Mouse (Mus musculus) limb, embryonic 11.5 days (tissue): ENCODE results near the gene Kif3a. TPM values are rescaled to one million over a fixed set of nuclear protein-coding genes. Genes with fewer than 3 reads are reported as not detected.

ENCODE experiments used
- ATAC-seq: fragments of 200-750 bp; cut with Nextera tagmentation; 2 replicates; pipeline ENCODE4 v1.8.0; 2017; ENCODE audit warnings: low read depth; ENCODE audit not compliant: insufficient number of reproducible peaks, low FRiP score, low TSS enrichment
- DNase-seq: peaks from one replicate; pipeline ENCODE4 v3.0.0-alpha.2; 2015; ENCODE audit warnings: low spot score
- H3K27ac ChIP-seq: fragments of 300-500 bp; sonication (generic); replicated peaks from 2 replicates; pipeline ENCODE4 v1.5.1; 2014; ENCODE audit warnings: low read depth, mild to moderate bottlenecking, low read length
- H3K27me3 ChIP-seq: fragments of 300-500 bp; sonication (generic); 2 replicates; pipeline ENCODE4 v1.6.1; 2014; ENCODE audit warnings: mild to moderate bottlenecking, low read length, mixed read lengths; ENCODE audit not compliant: control insufficient read depth, insufficient read depth
- H3K36me3 ChIP-seq: fragments of 300-500 bp; sonication (generic); 2 replicates; pipeline ENCODE4 v1.6.1; 2014; ENCODE audit warnings: mild to moderate bottlenecking, low read length, moderate library complexity, mixed read lengths; ENCODE audit not compliant: control insufficient read depth, insufficient read depth
- H3K4me1 ChIP-seq: fragments of 300-500 bp; sonication (generic); 2 replicates; pipeline ENCODE4 v1.6.1; 2014; ENCODE audit warnings: low read length, mixed read lengths; ENCODE audit not compliant: control insufficient read depth, insufficient read depth
- H3K4me2 ChIP-seq: fragments of 300-500 bp; sonication (generic); 2 replicates; pipeline ENCODE4 v1.6.1; 2014; ENCODE audit warnings: low read depth, mild to moderate bottlenecking, moderate library complexity; ENCODE audit not compliant: severe bottlenecking
- H3K4me3 ChIP-seq: fragments of 300-500 bp; sonication (generic); 2 replicates; pipeline ENCODE4 v1.5.1; 2014; ENCODE audit warnings: low read depth, low read length
- H3K9ac ChIP-seq: fragments of 300-500 bp; sonication (generic); 2 replicates; pipeline ENCODE4 v1.6.1; 2014; ENCODE audit warnings: mild to moderate bottlenecking, low read length
- H3K9me3 ChIP-seq: fragments of 300-500 bp; sonication (generic); 2 replicates; pipeline ENCODE4 v1.6.1; 2016; ENCODE audit warnings: low read length; ENCODE audit not compliant: control insufficient read depth
- WGBS: fragments of 180-500 bp; shearing (Covaris S2); extraction: QIAGEN DNeasy Blood & Tissue Kit; methylation state at CpG from one replicate; pipeline ENCODE4 v1.1.7; 2014; 5-methylcytosine and 5-hydroxymethylcytosine counted together
- polyA plus RNA-seq: library from polyadenylated mRNA; unstranded; fragments of >200 nt; fragmentation: Nextera tagmentation; extraction: Ambion mirVana; gene quantifications from 2 replicates; pipeline ENCODE4 v1.2.1, GENCODE M21; 2014

The Kif3a gene
- polyA plus RNA-seq, 1 experiment from 2014 or later: 79.4 TPM

DNA sequence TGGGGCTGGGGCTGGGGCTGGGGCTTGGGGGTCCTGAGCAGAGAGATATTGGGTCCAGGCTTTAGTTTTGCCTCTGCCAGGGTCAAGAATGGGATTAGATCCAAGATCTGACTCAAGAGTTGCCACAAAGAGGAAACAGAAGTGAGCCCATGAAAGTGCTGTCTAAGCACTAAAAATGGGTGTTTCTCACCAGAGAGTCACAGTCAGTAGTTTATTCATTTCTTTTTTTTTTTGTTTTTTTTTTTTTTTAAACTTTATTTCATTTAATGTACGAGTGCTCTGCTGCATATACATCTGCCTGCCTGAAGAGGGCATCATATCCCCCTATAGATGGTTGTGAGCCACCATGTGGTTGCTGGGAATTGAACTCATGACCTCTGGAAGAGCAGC, 35.0 kb upstream of the Kif3a start:
- no peak overlapping the region for H3K9ac ChIP-seq
- 94% methylated on average over 1 of the region's 1 CpGs for WGBS
- no peak overlapping the region for H3K27ac ChIP-seq
- no peak for DNase-seq
- H3K9me3 ChIP-seq: no peaks in the 10 kb centered on the region
- ATAC-seq: no peak
- H3K4me2 ChIP-seq: no peak overlapping the region
- H3K27me3 ChIP-seq: no peaks in the 10 kb centered on the region
- H3K4me3 ChIP-seq: no peak overlapping the region
- peaks cover 8% of the 10 kb centered on the region for H3K36me3 ChIP-seq
- no peaks in the 10 kb centered on the region for H3K4me1 ChIP-seq

DNA sequence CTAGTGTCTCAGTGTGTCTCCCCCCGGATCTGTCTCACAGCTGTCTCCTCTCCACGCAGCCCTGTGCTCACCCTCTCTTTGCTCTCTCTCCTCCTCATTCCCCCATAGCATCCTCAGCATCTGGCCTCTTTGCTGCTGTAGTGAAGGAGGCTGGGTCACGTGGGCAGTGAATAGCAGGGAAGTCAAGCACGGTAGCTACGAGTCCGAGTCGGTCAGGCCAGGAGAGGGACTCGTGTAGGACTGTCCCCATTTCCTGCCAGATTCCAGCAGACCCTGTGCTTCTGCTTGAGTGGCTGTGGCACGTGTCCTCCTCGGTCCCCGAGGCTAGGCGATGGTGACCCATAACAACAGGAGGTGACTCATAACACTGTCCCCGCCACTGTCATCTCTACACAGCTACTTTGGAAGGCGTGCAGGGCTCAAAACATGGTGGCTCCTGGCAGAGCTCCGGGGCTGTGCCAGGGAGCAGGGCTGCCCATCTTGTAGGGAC, 28.1 kb upstream of the Kif3a start:
- H3K4me2 ChIP-seq: no peak overlapping the region
- H3K4me3 ChIP-seq: no peak overlapping the region
- ATAC-seq (no peak), DNase-seq (no peak)
- no peak overlapping the region for H3K9ac ChIP-seq
- H3K27me3 ChIP-seq: no peaks in the 10 kb centered on the region
- WGBS: 82% methylated on average over 15 of the region's 15 CpGs
- H3K9me3 ChIP-seq: no peaks in the 10 kb centered on the region
- no peak overlapping the region for H3K27ac ChIP-seq
- H3K4me1 ChIP-seq: no peaks in the 10 kb centered on the region
- peaks cover 8% of the 10 kb centered on the region; the same call in 1 of the 2 replicates for H3K36me3 ChIP-seq

DNA sequence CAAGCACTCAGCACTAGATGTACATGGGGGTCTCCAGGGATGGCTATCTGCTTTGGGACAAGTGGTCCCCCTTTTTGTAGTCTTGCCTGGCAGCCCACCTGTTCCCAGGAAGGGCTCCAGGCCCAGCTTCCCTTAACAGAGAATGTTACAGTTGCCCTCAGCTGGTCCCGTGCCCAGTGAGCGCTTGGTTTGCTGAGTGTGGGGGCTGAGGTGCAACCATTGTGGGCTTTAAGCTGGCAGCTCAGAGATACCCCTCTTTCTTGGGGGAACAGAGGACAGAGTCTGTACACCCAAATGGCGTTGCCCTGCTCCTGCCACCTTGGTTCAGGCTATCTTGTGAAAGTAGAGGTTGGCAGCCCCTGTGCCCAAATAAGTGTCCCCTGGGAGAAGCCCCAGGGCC, 26.8 kb upstream of the Kif3a start:
- no peaks in the 10 kb centered on the region for H3K4me1 ChIP-seq
- 89% methylated on average over 3 of the region's 3 CpGs for WGBS
- no peak overlapping the region for H3K27ac ChIP-seq
- no peak overlapping the region for H3K9ac ChIP-seq
- no peaks in the 10 kb centered on the region for H3K9me3 ChIP-seq
- peaks cover 8% of the 10 kb centered on the region; the same call in 1 of the 2 replicates for H3K36me3 ChIP-seq
- no peaks in the 10 kb centered on the region for H3K27me3 ChIP-seq
- no peak overlapping the region for H3K4me2 ChIP-seq
- DNase-seq (no peak), ATAC-seq (no peak)
- no peak overlapping the region for H3K4me3 ChIP-seq

DNA sequence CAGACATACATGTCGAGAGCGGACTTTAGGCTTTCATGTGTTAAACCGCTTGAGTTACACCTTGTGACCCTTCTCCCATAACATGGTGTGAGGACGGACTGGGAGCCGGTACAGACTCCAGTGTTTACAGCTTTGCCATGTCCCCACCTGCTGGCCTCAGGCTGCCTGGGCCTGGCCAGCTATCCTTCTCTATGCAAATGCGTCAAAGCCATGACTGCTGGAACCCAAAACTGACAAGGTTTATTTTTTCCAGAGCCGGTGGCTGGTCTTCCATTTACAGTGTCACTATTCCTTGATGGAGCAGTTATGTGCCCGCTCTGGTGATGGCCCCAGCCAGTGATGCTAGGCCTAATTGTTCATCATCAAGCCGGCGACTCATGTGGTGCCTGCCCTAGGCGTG, 26.0 kb upstream of the Kif3a start:
- 81% methylated on average over 11 of the region's 11 CpGs for WGBS
- DNase-seq: no peak

DNA sequence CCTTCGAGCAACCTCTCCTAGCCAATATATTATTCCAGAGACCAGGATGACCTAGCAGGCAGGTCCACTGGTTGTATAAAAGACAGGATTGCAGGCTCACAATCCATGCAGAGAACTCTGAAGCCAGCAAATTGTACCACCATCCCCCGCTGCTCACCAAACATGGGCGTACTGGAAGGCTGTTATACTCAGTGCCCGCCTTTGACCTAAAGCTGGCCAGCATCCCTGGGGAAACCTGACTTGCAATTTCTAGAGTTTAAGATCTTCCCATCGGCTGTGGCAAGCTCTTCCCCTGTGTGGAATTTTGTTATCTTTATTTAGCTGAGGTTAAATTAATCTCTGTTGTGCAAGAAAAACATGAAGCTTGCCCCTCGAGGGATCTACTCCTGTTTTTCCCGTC, 24.2 kb upstream of the Kif3a start:
- Histone ChIP-seq H3K36me3 (no peaks in the 10 kb centered on the region), H3K27ac (no peak overlapping the region), H3K9ac (no peak overlapping the region), H3K4me3 (no peak overlapping the region), H3K4me1 (peaks cover 4% of the 10 kb centered on the region; the same call in 1 of the 2 replicates), H3K4me2 (no peak overlapping the region), H3K27me3 (no peaks in the 10 kb centered on the region), H3K9me3 (no peaks in the 10 kb centered on the region)
- WGBS: 76% methylated on average over 7 of the region's 7 CpGs
- DNase-seq (no peak), ATAC-seq (no peak)

More for the DNA sequence above, 26.0 kb upstream of the Kif3a start:
- no peak for ATAC-seq
- Histone ChIP-seq H3K36me3 (peaks cover 8% of the 10 kb centered on the region; the same call in 1 of the 2 replicates), H3K4me3 (no peak overlapping the region), H3K27ac (no peak overlapping the region), H3K9me3 (no peaks in the 10 kb centered on the region), H3K4me2 (no peak overlapping the region), H3K9ac (no peak overlapping the region), H3K27me3 (no peaks in the 10 kb centered on the region), H3K4me1 (peaks cover 2% of the 10 kb centered on the region; the same call in 1 of the 2 replicates)

DNA sequence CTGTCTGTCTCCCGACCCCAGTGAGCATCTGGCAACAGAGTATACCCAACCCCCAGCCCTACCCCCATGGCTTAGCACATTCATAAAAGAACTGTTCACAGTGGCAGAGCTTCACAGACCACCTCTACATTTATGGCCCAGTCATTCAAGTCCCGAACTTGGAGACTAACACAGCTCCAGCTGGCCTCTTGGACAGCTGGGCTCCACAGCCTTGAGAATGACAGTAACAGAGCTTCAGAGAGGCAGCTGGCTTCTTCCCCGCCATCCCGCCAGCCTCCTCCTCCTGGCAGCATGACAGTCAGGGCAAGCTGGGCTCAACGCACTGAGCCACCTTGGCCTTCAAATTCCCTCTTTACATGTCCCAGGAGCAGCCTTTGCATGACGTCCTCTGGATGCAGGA, 20.9 kb upstream of the Kif3a start:
- Histone ChIP-seq H3K4me3 (no peak overlapping the region), H3K4me2 (no peak overlapping the region), H3K27ac (no peak overlapping the region), H3K27me3 (no peaks in the 10 kb centered on the region), H3K9me3 (no peaks in the 10 kb centered on the region), H3K36me3 (no peaks in the 10 kb centered on the region), H3K9ac (no peak overlapping the region), H3K4me1 (peaks cover 4% of the 10 kb centered on the region; the same call in 1 of the 2 replicates)
- 52% methylated on average over 6 of the region's 6 CpGs for WGBS
- DNase-seq: no peak
- no peak for ATAC-seq

DNA sequence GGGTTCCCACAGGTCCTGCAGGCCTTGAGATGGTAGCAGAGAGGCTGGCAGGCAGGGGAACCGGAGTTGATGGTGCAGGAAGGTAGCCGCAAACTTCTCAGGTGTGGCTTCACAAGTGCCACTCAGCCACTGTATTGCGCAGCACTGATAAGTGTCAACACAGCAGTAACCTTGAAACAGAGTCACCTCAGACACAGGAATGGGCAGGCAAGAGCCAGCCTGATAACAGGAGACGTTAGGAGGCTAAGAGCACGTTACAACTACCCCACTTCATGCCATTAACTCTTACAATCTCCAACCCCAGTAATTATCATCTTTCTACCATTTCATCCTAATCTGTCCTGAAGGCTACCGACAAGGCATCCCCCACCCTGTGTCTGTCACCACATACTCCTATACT, 19.6 kb upstream of the Kif3a start:
- no peaks in the 10 kb centered on the region for H3K9me3 ChIP-seq
- ATAC-seq: no peak
- no peak overlapping the region for H3K9ac ChIP-seq
- peaks cover 4% of the 10 kb centered on the region; the same call in 1 of the 2 replicates for H3K4me1 ChIP-seq
- 85% methylated on average over 6 of the region's 6 CpGs for WGBS
- no peaks in the 10 kb centered on the region for H3K36me3 ChIP-seq
- no peak overlapping the region for H3K27ac ChIP-seq
- H3K4me3 ChIP-seq: no peak overlapping the region
- no peak overlapping the region for H3K4me2 ChIP-seq
- DNase-seq: no peak
- H3K27me3 ChIP-seq: no peaks in the 10 kb centered on the region

- Histone ChIP-seq H3K9ac (no peak overlapping the region), H3K36me3 (no peaks in the 10 kb centered on the region), H3K27me3 (no peaks in the 10 kb centered on the region), H3K27ac (no peak overlapping the region), H3K9me3 (0 out of 2 replicates have a peak, but pooled peaks cover 1% of the 10 kb centered on the region), H3K4me2 (no peak overlapping the region), H3K4me1 (peaks cover 4% of the 10 kb centered on the region; the same call in 1 of the 2 replicates), H3K4me3 (no peak overlapping the region)
- WGBS: 87% methylated on average over 19 of the region's 19 CpGs
- DNase-seq (no peak), ATAC-seq (no peak; the same call in 1 of the 2 replicates)
Observed at GRCm38 (mm10) chr11:53548036-53548605, 19.1 kb upstream of the Kif3a start.

GRCm38 (mm10) chr11:53550714-53551113, 16.5 kb upstream of the Kif3a start:
- no peak overlapping the region for H3K27ac ChIP-seq
- H3K4me2 ChIP-seq: no peak overlapping the region
- H3K9me3 ChIP-seq: 0 out of 2 replicates have a peak, but pooled peaks cover 3% of the 10 kb centered on the region
- H3K4me3 ChIP-seq: no peak overlapping the region
- 75% methylated on average over 1 of the region's 1 CpGs for WGBS
- peaks cover 4% of the 10 kb centered on the region; the same call in 1 of the 2 replicates for H3K4me1 ChIP-seq
- ATAC-seq: no peak
- H3K9ac ChIP-seq: no peak overlapping the region
- H3K27me3 ChIP-seq: no peaks in the 10 kb centered on the region
- no peak for DNase-seq
- H3K36me3 ChIP-seq: no peaks in the 10 kb centered on the region
